Mouse (Mus musculus): Measurements from ENCODE around the gene Prlr. TPM values are rescaled to one million over a fixed set of nuclear protein-coding genes. Genes with fewer than 3 reads are reported as not detected.

The Prlr gene
- polyA plus RNA-seq, 1 experiment, result 1.4 TPM

DNA sequence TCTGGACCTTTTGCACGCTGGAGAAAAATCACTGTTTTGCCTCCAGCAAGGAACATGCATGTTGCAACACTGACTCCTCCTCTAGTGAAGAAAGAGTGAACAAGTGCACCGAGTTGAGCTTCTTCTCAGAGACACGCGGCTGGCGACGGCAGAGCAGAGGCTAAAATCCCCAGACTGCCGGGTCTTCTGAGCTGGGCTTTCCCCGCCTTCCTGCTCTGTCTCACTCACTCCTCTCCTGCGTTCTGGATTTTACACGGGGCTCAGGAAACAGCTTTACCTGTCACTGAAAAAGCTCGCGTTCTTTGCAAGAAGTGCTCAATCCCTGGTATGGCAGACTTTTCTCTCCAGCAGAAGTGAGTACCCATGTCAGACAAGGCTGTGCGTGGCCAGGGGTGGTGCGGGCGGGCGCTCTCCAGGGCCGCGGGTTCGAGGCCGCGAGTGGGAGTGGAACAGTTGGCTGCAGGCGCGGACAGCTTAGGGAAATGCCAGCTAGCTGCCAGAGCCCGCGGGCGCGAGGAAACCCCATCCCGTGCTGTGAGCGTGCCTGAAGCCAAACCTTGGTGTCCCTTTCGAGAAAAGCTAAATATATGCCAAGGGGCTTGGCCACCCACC, 587 bp downstream of the Prlr start:
- 1% methylated on average over 30 of the region's 30 CpGs for WGBS
- Histone ChIP-seq H3K4me1 (ENCODE audit: control insufficient read depth, insufficient read depth, low read length) (no peaks in the 10 kb centered on the region), H3K27me3 (ENCODE audit: control insufficient read depth, insufficient read depth, low read length) (no peaks in the 10 kb centered on the region; the same call in 1 of the 2 replicates), H3K4me3 (replicated peaks; ENCODE audit: insufficient read depth, low read depth, low read length) (no peak overlapping the region), H3K27ac (ENCODE audit: insufficient read depth, low read length) (no peak overlapping the region)
- no peak for TF ChIP-seq POLR2A (IDR thresholded peaks at IDR 0.05; ENCODE audit: borderline replicate concordance, insufficient read depth, low read length)
- no peak for TF ChIP-seq CTCF (IDR thresholded peaks at IDR 0.05; ENCODE audit: borderline replicate concordance, insufficient read depth, low read depth, low read length)
- DNase-seq, result peak in 1 of 2 experiments; percentile 1

DNA sequence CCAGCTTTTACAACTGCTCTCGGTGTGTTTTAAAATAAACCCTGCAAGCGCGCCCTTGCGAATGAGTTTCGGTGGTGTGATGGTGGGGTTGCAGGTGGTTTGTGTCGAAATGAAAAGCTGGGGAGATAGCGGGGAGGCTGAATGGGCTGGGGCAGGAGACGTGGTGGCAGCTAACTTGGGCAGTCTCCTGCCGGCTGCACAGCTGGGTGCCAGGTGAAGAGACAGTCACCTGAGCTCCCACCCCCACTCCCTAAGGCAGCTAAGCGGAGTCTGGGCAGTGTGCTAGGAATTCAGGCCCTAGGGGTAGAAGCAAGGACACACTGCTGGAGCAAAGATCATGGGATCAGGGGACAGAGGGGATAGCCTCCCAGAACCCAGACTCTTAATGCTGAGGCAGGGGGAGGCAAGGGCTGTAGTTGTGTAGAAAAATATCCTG, 1.1 kb downstream of the Prlr start:
- no peak for TF ChIP-seq CTCF (IDR thresholded peaks at IDR 0.05; ENCODE audit: borderline replicate concordance, insufficient read depth, low read depth, low read length)
- no peak for TF ChIP-seq POLR2A (IDR thresholded peaks at IDR 0.05; ENCODE audit: borderline replicate concordance, insufficient read depth, low read length)
- H3K4me1 ChIP-seq (ENCODE audit: control insufficient read depth, insufficient read depth, low read length), result no peaks in the 10 kb centered on the region
- no peak overlapping the region for H3K4me3 ChIP-seq (replicated peaks; ENCODE audit: insufficient read depth, low read depth, low read length)
- no peak overlapping the region for H3K27ac ChIP-seq (ENCODE audit: insufficient read depth, low read length)
- DNase-seq, result no peak
- H3K27me3 ChIP-seq (ENCODE audit: control insufficient read depth, insufficient read depth, low read length), result no peaks in the 10 kb centered on the region; the same call in 1 of the 2 replicates
- WGBS, result 5% methylated on average over 10 of the region's 10 CpGs

DNA sequence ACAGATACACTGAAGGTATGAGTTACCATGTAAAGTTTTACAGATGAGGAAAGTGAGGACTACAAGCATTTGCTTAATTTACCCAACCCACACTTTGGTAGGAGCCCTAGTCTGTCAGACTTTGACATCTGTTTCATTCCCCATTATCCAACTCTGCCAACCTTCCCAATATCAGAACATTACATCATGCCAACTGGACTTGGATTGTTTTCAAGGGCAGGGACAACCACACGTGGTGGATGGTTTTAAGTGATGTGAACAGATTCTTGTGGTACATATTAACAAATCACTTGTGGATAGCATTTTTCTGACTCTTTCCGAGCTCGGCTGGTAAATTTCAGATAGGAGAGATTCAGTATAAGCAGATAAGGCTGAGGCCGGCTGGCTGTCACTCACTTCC, 3.7 kb downstream of the Prlr start:
- no peak overlapping the region for H3K4me3 ChIP-seq (replicated peaks; ENCODE audit: insufficient read depth, low read depth, low read length)
- DNase-seq, result no peak
- WGBS, result 71% methylated on average over 4 of the region's 4 CpGs
- H3K4me1 ChIP-seq (ENCODE audit: control insufficient read depth, insufficient read depth, low read length), result no peaks in the 10 kb centered on the region
- TF ChIP-seq POLR2A (IDR thresholded peaks at IDR 0.05; ENCODE audit: borderline replicate concordance, insufficient read depth, low read length), result no peak
- TF ChIP-seq CTCF (IDR thresholded peaks at IDR 0.05; ENCODE audit: borderline replicate concordance, insufficient read depth, low read depth, low read length), result no peak
- H3K27me3 ChIP-seq (ENCODE audit: control insufficient read depth, insufficient read depth, low read length), result no peaks in the 10 kb centered on the region; the same call in 1 of the 2 replicates
- no peak overlapping the region for H3K27ac ChIP-seq (ENCODE audit: insufficient read depth, low read length)

DNA sequence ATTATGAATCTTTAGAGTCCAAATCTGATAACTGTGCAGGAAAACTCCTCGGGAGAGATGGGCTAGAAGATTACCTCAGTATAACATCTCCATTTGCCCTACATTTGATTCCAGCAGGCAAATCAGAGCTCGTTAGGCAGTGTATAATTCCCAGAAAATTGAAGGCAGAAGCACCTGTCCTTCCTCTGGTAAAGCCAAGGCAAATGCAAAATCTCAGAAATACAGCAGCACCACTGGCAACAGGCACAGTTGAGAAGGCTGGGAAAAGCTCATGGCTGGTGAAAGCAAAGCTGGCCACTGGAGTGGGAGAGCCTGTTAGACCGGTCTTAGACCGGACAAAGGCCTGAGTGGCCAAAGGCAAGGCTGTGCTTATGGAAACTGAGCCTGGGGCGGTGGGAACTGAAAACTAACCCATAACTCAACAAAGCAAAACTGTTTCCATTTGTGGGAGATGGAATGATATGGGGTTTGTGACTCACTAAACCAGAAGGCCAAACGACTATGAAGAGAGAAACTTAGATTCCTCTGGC, 15.1 kb downstream of the Prlr start:
- Histone ChIP-seq H3K27me3 (ENCODE audit: control insufficient read depth, insufficient read depth, low read length) (no peaks in the 10 kb centered on the region), H3K4me1 (ENCODE audit: control insufficient read depth, insufficient read depth, low read length) (no peaks in the 10 kb centered on the region), H3K4me3 (replicated peaks; ENCODE audit: insufficient read depth, low read depth, low read length) (no peak overlapping the region), H3K27ac (ENCODE audit: insufficient read depth, low read length) (no peak overlapping the region)
- WGBS, result 82% methylated on average over 6 of the region's 6 CpGs
- no peak for DNase-seq
- TF ChIP-seq POLR2A (IDR thresholded peaks at IDR 0.05; ENCODE audit: borderline replicate concordance, insufficient read depth, low read length), result no peak
- no peak for TF ChIP-seq CTCF (IDR thresholded peaks at IDR 0.05; ENCODE audit: borderline replicate concordance, insufficient read depth, low read depth, low read length)

DNA sequence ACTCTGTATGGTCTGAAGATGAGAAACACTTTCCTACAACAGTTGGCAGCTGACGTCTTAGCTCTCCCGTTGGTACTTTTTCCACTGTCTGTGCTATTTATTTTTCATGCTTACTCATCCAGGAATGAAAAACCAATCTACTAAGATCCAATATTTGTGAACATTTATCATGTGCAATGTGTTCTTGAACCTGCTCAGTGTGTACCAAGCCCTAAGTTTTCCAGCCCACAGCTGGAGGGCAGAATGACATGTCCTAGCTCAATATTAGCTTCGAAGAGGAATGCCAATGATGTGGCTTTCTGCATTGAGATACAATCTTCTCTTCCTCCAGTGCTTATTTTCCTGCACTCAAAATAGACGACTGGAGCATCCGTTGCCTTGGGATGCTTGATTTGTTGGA, 24.0 kb downstream of the Prlr start:
- Histone ChIP-seq H3K27ac (ENCODE audit: insufficient read depth, low read length) (no peak overlapping the region), H3K4me1 (ENCODE audit: control insufficient read depth, insufficient read depth, low read length) (no peaks in the 10 kb centered on the region), H3K27me3 (ENCODE audit: control insufficient read depth, insufficient read depth, low read length) (no peaks in the 10 kb centered on the region), H3K4me3 (replicated peaks; ENCODE audit: insufficient read depth, low read depth, low read length) (no peak overlapping the region)
- 74% methylated on average over 5 of the region's 5 CpGs for WGBS
- no peak for TF ChIP-seq POLR2A (IDR thresholded peaks at IDR 0.05; ENCODE audit: borderline replicate concordance, insufficient read depth, low read length)
- no peak for TF ChIP-seq CTCF (IDR thresholded peaks at IDR 0.05; ENCODE audit: borderline replicate concordance, insufficient read depth, low read depth, low read length)
- no peak for DNase-seq

DNA sequence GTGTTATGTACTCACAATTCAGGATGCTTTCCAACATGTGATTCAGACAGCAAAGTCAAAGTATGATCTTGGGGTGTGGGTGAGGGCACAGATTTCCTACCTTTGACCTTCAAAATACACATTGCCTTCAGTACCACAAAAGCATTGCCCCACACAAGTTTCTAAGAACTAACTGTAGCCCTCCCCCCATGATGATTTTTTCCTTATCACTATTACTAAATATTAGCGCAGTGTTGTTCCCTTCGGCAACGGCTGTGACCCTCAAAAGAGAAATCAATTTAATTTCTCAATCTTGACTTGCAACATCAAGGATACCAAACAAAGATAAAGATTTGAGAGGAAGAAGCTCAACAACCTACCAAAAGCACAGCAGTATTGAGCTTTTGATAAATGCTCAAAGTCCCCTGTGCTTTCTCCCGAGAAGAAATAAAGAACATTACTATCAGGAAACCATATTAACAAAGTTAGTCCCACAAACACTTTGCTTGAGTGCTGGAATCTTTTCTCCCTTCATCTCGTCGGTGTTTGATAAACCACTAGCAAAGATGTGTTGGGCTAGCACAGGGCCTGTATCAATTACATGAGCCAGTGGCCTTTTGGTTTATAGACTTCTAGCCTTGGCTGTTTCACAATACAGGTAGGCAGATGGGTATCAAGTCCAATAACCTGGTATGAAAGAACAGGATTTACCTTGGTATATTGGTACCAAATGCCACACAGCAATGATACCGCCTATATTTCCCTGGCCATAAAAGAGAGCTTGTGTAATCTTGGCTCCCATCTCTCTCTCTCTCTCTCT, 25.7 kb downstream of the Prlr start:
- 95% methylated on average over 7 of the region's 7 CpGs for WGBS
- H3K4me3 ChIP-seq (replicated peaks; ENCODE audit: insufficient read depth, low read depth, low read length), result no peak overlapping the region
- DNase-seq, result no peak
- no peak overlapping the region for H3K27ac ChIP-seq (ENCODE audit: insufficient read depth, low read length)
- TF ChIP-seq CTCF (IDR thresholded peaks at IDR 0.05; ENCODE audit: borderline replicate concordance, insufficient read depth, low read depth, low read length) (no peak), POLR2A (IDR thresholded peaks at IDR 0.05; ENCODE audit: borderline replicate concordance, insufficient read depth, low read length) (no peak)
- H3K27me3 ChIP-seq (ENCODE audit: control insufficient read depth, insufficient read depth, low read length), result no peaks in the 10 kb centered on the region
- no peaks in the 10 kb centered on the region for H3K4me1 ChIP-seq (ENCODE audit: control insufficient read depth, insufficient read depth, low read length)

DNA sequence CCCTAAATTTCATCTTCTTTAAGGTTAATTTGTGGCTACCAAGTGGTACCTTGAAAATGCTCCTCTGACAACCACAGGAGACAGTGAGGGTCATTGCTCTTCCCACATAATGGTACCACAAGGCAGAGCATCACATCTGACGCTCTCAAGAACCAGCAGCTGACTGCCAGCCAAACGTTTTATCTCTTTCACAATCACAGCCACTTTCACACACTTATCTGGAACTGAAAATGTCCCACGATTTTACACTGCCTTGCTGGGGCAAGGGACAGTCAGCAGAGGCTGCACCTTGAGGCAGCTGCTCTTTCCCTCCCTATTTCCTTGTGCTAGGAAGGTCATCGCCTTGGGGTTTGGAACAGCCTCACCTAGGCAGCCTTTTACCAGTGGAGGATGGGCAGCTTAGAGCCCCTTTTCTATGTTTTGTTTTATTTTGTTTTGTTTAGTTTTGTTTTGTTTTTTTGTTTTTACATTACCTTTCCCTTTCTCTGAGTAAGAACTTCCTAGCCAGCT, 33.3 kb downstream of the Prlr start:
- no peaks in the 10 kb centered on the region for H3K4me1 ChIP-seq (ENCODE audit: control insufficient read depth, insufficient read depth, low read length)
- H3K4me3 ChIP-seq (replicated peaks; ENCODE audit: insufficient read depth, low read depth, low read length), result no peak overlapping the region
- no peaks in the 10 kb centered on the region for H3K27me3 ChIP-seq (ENCODE audit: control insufficient read depth, insufficient read depth, low read length)
- TF ChIP-seq POLR2A (IDR thresholded peaks at IDR 0.05; ENCODE audit: borderline replicate concordance, insufficient read depth, low read length) (no peak), CTCF (IDR thresholded peaks at IDR 0.05; ENCODE audit: borderline replicate concordance, insufficient read depth, low read depth, low read length) (no peak)
- 72% methylated on average over 4 of the region's 4 CpGs for WGBS
- H3K27ac ChIP-seq (ENCODE audit: insufficient read depth, low read length), result no peak overlapping the region
- no peak for DNase-seq

Data from cerebellum, adult 2 months (tissue).